Mouse (Mus musculus): ENCODE data around the gene Crtc3. TPM values are rescaled to one million over a fixed set of nuclear protein-coding genes. Genes with fewer than 3 reads are reported as not detected.

Crtc3 gene
- polyA plus RNA-seq, 2 experiments = 1.9 to 2.4 TPM

- Histone ChIP-seq H3K9me3 (ENCODE audit: control insufficient read depth, low read length) (no peaks in the 10 kb centered on the region), H3K4me3 (ENCODE audit: insufficient read depth in 1 of 2, low read depth in 2 of 2, low read length in 2 of 2) (no peak overlapping the region), H3K27me3 (ENCODE audit: control insufficient read depth, insufficient read depth, low read length) (no peaks in the 10 kb centered on the region), H3K9ac (replicated peaks) (no peak overlapping the region), H3K4me1 (replicated peaks; ENCODE audit: control insufficient read depth in 2 of 2, insufficient read depth in 2 of 2, low read length in 1 of 2) (peaks cover 26% of the 10 kb centered on the region in 2 experiments), H3K4me2 (ENCODE audit: low read depth) (no peak overlapping the region), H3K27ac (no peak overlapping the region), H3K36me3 (replicated peaks; ENCODE audit: control insufficient read depth, insufficient read depth, low read depth) (no peaks in the 10 kb centered on the region)
- DNase-seq (ENCODE audit: low read depth in 3 of 3, low spot score in 3 of 3) (no peak), ATAC-seq (ENCODE audit: insufficient read depth) (no peak)
- no peak for TF ChIP-seq CTCF (IDR thresholded peaks at IDR 0.05; ENCODE audit: low read depth)
- TF ChIP-seq EP300 (IDR thresholded peaks at IDR 0.05; ENCODE audit: low read depth) = no peak
- WGBS (ENCODE audit: insufficient replicate concordance) = 35% methylated on average over 3 of the region's 3 CpGs
Measured at GRCm38 (mm10) chr7:80698940-80699339, 10.3 kb upstream of the Crtc3 start.

- H3K4me3 ChIP-seq (ENCODE audit: insufficient read depth in 1 of 2, low read depth in 2 of 2, low read length in 2 of 2) = no peak overlapping the region
- DNase-seq (ENCODE audit: low read depth in 3 of 3, low spot score in 3 of 3) (no peak), ATAC-seq (ENCODE audit: insufficient read depth) (no peak)
- H3K4me2 ChIP-seq (ENCODE audit: low read depth) = no peak overlapping the region
- no peak for TF ChIP-seq EP300 (IDR thresholded peaks at IDR 0.05; ENCODE audit: low read depth)
- TF ChIP-seq CTCF (IDR thresholded peaks at IDR 0.05; ENCODE audit: low read depth) = no peak
- no peaks in the 10 kb centered on the region for H3K27me3 ChIP-seq (ENCODE audit: control insufficient read depth, insufficient read depth, low read length)
- H3K9ac ChIP-seq (replicated peaks) = no peak overlapping the region
- no peak overlapping the region for H3K27ac ChIP-seq
- peaks cover 15 to 17% of the 10 kb centered on the region in 2 experiments for H3K4me1 ChIP-seq (replicated peaks; ENCODE audit: control insufficient read depth in 2 of 2, insufficient read depth in 2 of 2, low read length in 1 of 2)
- H3K36me3 ChIP-seq (replicated peaks; ENCODE audit: control insufficient read depth, insufficient read depth, low read depth) = no peaks in the 10 kb centered on the region
- H3K9me3 ChIP-seq (ENCODE audit: control insufficient read depth, low read length) = no peaks in the 10 kb centered on the region
- 78% methylated on average over 5 of the region's 5 CpGs for WGBS (ENCODE audit: insufficient replicate concordance)
Measured at GRCm38 (mm10) chr7:80697859-80698258, 9.2 kb upstream of the Crtc3 start.

- Histone ChIP-seq H3K27ac (no peak overlapping the region), H3K4me2 (ENCODE audit: low read depth) (no peak overlapping the region), H3K36me3 (replicated peaks; ENCODE audit: control insufficient read depth, insufficient read depth, low read depth) (no peaks in the 10 kb centered on the region), H3K9ac (replicated peaks) (no peak overlapping the region), H3K4me3 (ENCODE audit: insufficient read depth in 1 of 2, low read depth in 2 of 2, low read length in 2 of 2) (no peak overlapping the region), H3K4me1 (replicated peaks; ENCODE audit: control insufficient read depth in 2 of 2, insufficient read depth in 2 of 2, low read length in 1 of 2) (peaks cover 9 to 11% of the 10 kb centered on the region in 2 experiments), H3K27me3 (ENCODE audit: control insufficient read depth, insufficient read depth, low read length) (no peaks in the 10 kb centered on the region), H3K9me3 (ENCODE audit: control insufficient read depth, low read length) (no peaks in the 10 kb centered on the region)
- TF ChIP-seq EP300 (IDR thresholded peaks at IDR 0.05; ENCODE audit: low read depth) (no peak), CTCF (IDR thresholded peaks at IDR 0.05; ENCODE audit: low read depth) (no peak)
- ATAC-seq (ENCODE audit: insufficient read depth) (peak; percentile 59; the same call in 1 of the 2 replicates), DNase-seq (ENCODE audit: low read depth in 3 of 3, low spot score in 3 of 3) (peak in 1 of 3 experiments; percentile 28)
- 10% methylated on average over 4 of the region's 4 CpGs for WGBS (ENCODE audit: insufficient replicate concordance)
Measured at GRCm38 (mm10) chr7:80696903-80697302, 8.2 kb upstream of the Crtc3 start.

GRCm38 (mm10) chr7:80696334-80696733 lies 7.7 kb upstream of the Crtc3 start:
- Histone ChIP-seq H3K4me2 (ENCODE audit: low read depth) (no peak overlapping the region), H3K27me3 (ENCODE audit: control insufficient read depth, insufficient read depth, low read length) (no peaks in the 10 kb centered on the region), H3K9me3 (ENCODE audit: control insufficient read depth, low read length) (no peaks in the 10 kb centered on the region), H3K4me3 (ENCODE audit: insufficient read depth in 1 of 2, low read depth in 2 of 2, low read length in 2 of 2) (no peak overlapping the region), H3K27ac (no peak overlapping the region), H3K9ac (replicated peaks) (no peak overlapping the region), H3K36me3 (replicated peaks; ENCODE audit: control insufficient read depth, insufficient read depth, low read depth) (no peaks in the 10 kb centered on the region), H3K4me1 (replicated peaks; ENCODE audit: control insufficient read depth in 2 of 2, insufficient read depth in 2 of 2, low read length in 1 of 2) (peaks cover 9 to 11% of the 10 kb centered on the region in 2 experiments)
- DNase-seq (ENCODE audit: low read depth in 3 of 3, low spot score in 3 of 3) = no peak
- TF ChIP-seq EP300 (IDR thresholded peaks at IDR 0.05; ENCODE audit: low read depth) (no peak), CTCF (IDR thresholded peaks at IDR 0.05; ENCODE audit: low read depth) (no peak)
- ATAC-seq (ENCODE audit: insufficient read depth) = no peak
- 3% methylated on average over 1 of the region's 1 CpGs for WGBS (ENCODE audit: insufficient replicate concordance)

GRCm38 (mm10) chr7:80692472-80692871 lies 3.8 kb upstream of the Crtc3 start:
- Histone ChIP-seq H3K9ac (replicated peaks) (no peak overlapping the region), H3K27ac (no peak overlapping the region), H3K9me3 (ENCODE audit: control insufficient read depth, low read length) (no peaks in the 10 kb centered on the region), H3K36me3 (replicated peaks; ENCODE audit: control insufficient read depth, insufficient read depth, low read depth) (no peaks in the 10 kb centered on the region), H3K4me2 (ENCODE audit: low read depth) (no peak overlapping the region), H3K4me1 (replicated peaks; ENCODE audit: control insufficient read depth in 2 of 2, insufficient read depth in 2 of 2, low read length in 1 of 2) (peaks cover 11 to 17% of the 10 kb centered on the region in 2 experiments), H3K4me3 (ENCODE audit: insufficient read depth in 1 of 2, low read depth in 2 of 2, low read length in 2 of 2) (no peak overlapping the region), H3K27me3 (ENCODE audit: control insufficient read depth, insufficient read depth, low read length) (no peaks in the 10 kb centered on the region)
- DNase-seq (ENCODE audit: low read depth in 3 of 3, low spot score in 3 of 3) = no peak
- 79% methylated on average over 9 of the region's 9 CpGs for WGBS (ENCODE audit: insufficient replicate concordance)
- no peak for ATAC-seq (ENCODE audit: insufficient read depth)
- TF ChIP-seq EP300 (IDR thresholded peaks at IDR 0.05; ENCODE audit: low read depth) = no peak
- TF ChIP-seq CTCF (IDR thresholded peaks at IDR 0.05; ENCODE audit: low read depth) = no peak
